Mouse (Mus musculus): Measurements from ENCODE around the gene Cyb561d2. TPM values are rescaled to one million over a fixed set of nuclear protein-coding genes. Genes with fewer than 3 reads are reported as not detected.
A peak's percentile ranks its signal among the peaks of the same experiment; 100 is the strongest.

Gene Cyb561d2
- polyA plus RNA-seq, 1 experiment from 2014 or later: 31.2 TPM

DNA sequence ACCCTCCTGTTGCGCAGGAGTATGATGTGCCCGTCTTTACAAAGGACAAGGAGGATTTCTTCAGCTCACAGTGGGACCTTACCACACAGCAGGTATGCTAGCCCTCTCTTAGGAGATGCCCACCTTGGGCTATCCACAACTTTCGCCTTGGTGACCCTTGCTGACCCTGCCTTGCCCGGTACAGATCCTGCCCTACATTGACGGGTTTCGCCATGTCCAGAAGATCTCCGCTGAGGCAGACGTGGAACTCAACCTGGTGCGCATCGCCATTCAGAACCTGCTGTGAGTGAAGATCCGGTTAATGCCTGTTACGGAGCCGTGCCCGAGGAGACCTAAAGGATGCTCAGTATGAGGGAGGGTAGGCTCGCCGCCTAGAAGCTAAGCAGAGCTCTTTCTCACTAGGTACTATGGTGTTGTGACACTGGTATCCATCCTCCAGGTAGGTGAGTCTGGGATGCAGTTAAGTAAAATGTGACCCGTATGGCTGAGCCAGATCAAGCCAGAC lies 2.3 kb upstream of the Cyb561d2 start:
- Histone ChIP-seq H3K9me3 (no peaks in the 10 kb centered on the region), H3K4me1 (replicated peaks) (peaks cover 28% of the 10 kb centered on the region), H3K27ac (no peak overlapping the region), H3K4me3 (replicated peaks) (no peak overlapping the region), H3K36me3 (peaks cover 9% of the 10 kb centered on the region; the same call in 1 of the 2 replicates), H3K4me2 (replicated peaks) (no peak overlapping the region), H3K9ac (no peak overlapping the region), H3K27me3 (replicated peaks) (no peaks in the 10 kb centered on the region)
- no peak for ATAC-seq
- 94% methylated on average over 17 of the region's 17 CpGs for WGBS

DNA sequence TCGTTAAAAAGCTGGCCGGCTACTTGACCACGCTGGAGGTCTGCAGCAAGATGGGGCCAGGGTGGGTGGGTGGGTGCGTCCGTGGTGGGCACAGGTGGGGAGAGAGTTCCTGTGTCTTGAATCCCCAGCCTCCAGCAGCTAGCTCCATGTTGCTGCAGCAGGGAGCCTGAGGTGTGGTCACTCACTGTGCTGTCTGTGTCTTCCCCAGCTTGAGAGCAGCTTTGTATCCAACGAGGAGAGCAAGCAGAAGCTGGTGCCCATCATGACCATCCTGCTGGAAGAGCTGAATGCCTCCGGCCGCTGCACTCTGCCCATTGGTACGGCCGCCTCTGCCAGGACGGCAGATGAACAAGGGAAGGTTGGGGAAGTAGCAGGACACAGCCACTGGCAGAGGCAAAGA lies 1.3 kb upstream of the Cyb561d2 start:
- Histone ChIP-seq H3K27me3 (replicated peaks) (no peaks in the 10 kb centered on the region), H3K4me1 (replicated peaks) (peaks cover 28% of the 10 kb centered on the region), H3K9me3 (no peaks in the 10 kb centered on the region), H3K4me2 (replicated peaks) (peak overlapping the region; percentile 83; the same call in 1 of the 2 replicates), H3K36me3 (peaks cover 11% of the 10 kb centered on the region; the same call in 1 of the 2 replicates), H3K4me3 (replicated peaks) (no peak overlapping the region), H3K27ac (no peak overlapping the region), H3K9ac (no peak overlapping the region)
- ATAC-seq: no peak
- WGBS: 80% methylated on average over 11 of the region's 11 CpGs

DNA sequence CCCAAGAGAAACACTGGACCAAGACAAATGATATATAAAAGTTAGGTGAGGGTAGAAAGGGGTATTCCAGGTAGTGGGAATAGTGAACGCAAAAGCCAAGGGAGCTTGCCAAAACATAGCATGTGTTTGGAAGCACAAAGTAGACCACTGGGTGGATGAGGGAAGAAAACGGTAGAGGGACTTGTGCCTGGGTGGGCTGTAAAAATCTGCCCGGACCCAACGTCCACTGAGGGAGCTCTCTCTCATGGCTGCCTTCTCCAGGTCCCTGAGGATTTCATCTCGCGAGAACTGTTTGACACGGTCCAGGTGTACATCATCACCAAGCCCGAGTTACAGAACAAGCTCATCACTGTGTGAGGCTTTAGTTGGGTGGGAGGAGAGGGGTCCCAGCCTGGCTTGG lies 728 bp upstream of the Cyb561d2 start:
- ATAC-seq: no peak
- WGBS: 44% methylated on average over 8 of the region's 8 CpGs
- no peaks in the 10 kb centered on the region for H3K9me3 ChIP-seq
- H3K27ac ChIP-seq: no peak overlapping the region
- no peak overlapping the region for H3K9ac ChIP-seq
- H3K27me3 ChIP-seq (replicated peaks): no peaks in the 10 kb centered on the region
- H3K4me1 ChIP-seq (replicated peaks): peaks cover 28% of the 10 kb centered on the region
- peak overlapping the region; percentile 83 for H3K4me2 ChIP-seq (replicated peaks)
- H3K36me3 ChIP-seq: peaks cover 16% of the 10 kb centered on the region; the same call in 1 of the 2 replicates
- H3K4me3 ChIP-seq (replicated peaks): peak overlapping the region; percentile 59

- under 1% methylated on average over 11 of the region's 11 CpGs for WGBS
- Histone ChIP-seq H3K9me3 (no peaks in the 10 kb centered on the region), H3K27ac (0 out of 2 replicates have a peak overlapping the region, but pooled peaks have one; percentile 48), H3K4me3 (replicated peaks) (peak overlapping the region; percentile 59), H3K36me3 (peaks cover 18% of the 10 kb centered on the region; the same call in 1 of the 2 replicates), H3K4me2 (replicated peaks) (peak overlapping the region; percentile 83), H3K27me3 (replicated peaks) (no peaks in the 10 kb centered on the region), H3K9ac (peak overlapping the region; percentile 61), H3K4me1 (replicated peaks) (peaks cover 28% of the 10 kb centered on the region)
- ATAC-seq: peak; percentile 27
Observed at GRCm38 (mm10) chr9:107542352-107542686, 326 bp upstream of the Cyb561d2 start.

DNA sequence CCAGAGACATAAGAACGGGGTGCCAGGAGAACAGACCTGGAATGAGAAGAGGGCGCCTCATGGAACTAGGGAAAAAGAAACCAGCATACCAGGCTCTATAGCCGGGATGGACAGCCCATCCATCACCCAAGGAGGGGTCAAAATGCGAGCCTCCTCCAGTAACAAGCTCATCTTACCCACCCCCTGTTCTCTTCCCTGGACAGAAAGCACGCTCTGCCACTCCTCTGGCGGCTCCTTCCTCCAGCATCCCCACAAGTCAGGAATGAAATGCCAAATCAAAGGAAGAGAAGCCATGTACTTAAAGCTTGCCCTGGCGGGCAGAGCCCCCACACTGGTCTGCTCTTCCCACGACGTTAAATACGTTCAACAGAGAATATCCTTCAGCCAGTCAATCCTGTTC lies 988 bp downstream of the Cyb561d2 start:
- no peak for ATAC-seq
- Histone ChIP-seq H3K4me1 (replicated peaks) (peaks cover 31% of the 10 kb centered on the region), H3K9me3 (no peaks in the 10 kb centered on the region), H3K27me3 (replicated peaks) (no peaks in the 10 kb centered on the region), H3K27ac (peak overlapping the region; percentile 13; the same call in 1 of the 2 replicates), H3K36me3 (peaks cover 18% of the 10 kb centered on the region; the same call in 1 of the 2 replicates), H3K4me3 (replicated peaks) (peak overlapping the region; percentile 59; the same call in 1 of the 2 replicates), H3K4me2 (replicated peaks) (peak overlapping the region; percentile 83), H3K9ac (no peak overlapping the region)
- WGBS: 30% methylated on average over 10 of the region's 10 CpGs

DNA sequence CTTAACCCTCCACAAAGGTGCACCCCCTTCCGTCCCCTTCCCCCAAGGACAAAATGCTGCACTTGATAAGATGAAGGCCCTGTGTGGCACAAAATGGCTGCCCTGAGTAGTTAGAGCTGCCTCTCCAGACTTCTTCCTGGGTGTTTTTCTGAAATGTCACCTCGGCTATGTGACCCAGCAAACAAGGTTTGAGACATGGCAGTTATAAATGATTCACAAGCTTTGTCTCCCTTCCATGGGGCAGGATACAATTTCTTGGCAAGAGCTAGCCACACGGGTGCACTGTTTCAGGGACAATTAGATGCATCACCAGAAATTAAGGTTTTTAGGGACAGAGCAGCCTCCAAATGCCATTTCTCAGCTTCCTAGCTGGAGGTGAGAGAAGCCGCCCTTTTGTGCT lies 1.6 kb downstream of the Cyb561d2 start:
- Histone ChIP-seq H3K4me2 (replicated peaks) (peak overlapping the region; percentile 83; the same call in 1 of the 2 replicates), H3K27ac (no peak overlapping the region), H3K4me3 (replicated peaks) (no peak overlapping the region), H3K4me1 (replicated peaks) (peaks cover 37% of the 10 kb centered on the region), H3K27me3 (replicated peaks) (no peaks in the 10 kb centered on the region), H3K9me3 (no peaks in the 10 kb centered on the region), H3K36me3 (peaks cover 18% of the 10 kb centered on the region; the same call in 1 of the 2 replicates), H3K9ac (no peak overlapping the region)
- WGBS: 73% methylated on average over 4 of the region's 4 CpGs
- ATAC-seq: no peak

- Histone ChIP-seq H3K27ac (no peak overlapping the region), H3K9ac (no peak overlapping the region), H3K9me3 (no peaks in the 10 kb centered on the region), H3K4me1 (replicated peaks) (peaks cover 37% of the 10 kb centered on the region), H3K4me3 (replicated peaks) (no peak overlapping the region), H3K36me3 (peaks cover 18% of the 10 kb centered on the region; the same call in 1 of the 2 replicates), H3K27me3 (replicated peaks) (no peaks in the 10 kb centered on the region), H3K4me2 (replicated peaks) (no peak overlapping the region)
- WGBS: 93% methylated on average over 8 of the region's 8 CpGs
- no peak for ATAC-seq
Observed at GRCm38 (mm10) chr9:107539940-107540339, 2.1 kb downstream of the Cyb561d2 start.

DNA sequence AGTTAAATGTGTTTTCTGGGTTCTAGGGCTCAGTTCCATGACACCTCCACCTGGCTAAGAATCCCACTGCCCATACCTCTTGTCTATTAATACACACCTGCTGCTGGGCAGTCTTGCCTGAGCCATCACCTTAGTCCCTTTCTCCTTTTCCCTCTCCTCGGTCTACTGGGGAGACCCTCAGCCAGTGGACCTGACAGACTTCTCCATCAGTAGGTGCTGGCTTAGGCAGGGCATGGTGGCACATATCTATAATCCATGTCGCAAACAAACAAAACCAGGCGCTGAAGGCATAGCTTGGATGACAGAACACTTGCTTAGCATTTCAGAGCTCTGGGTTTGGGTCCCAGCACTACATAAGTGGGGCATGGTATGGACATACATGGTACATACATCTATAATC lies 3.3 kb downstream of the Cyb561d2 start:
- H3K27ac ChIP-seq: no peak overlapping the region
- WGBS: 89% methylated on average over 3 of the region's 3 CpGs
- no peak overlapping the region for H3K4me2 ChIP-seq (replicated peaks)
- H3K4me1 ChIP-seq (replicated peaks): peaks cover 37% of the 10 kb centered on the region
- H3K9me3 ChIP-seq: no peaks in the 10 kb centered on the region
- no peak for ATAC-seq
- H3K27me3 ChIP-seq (replicated peaks): no peaks in the 10 kb centered on the region
- no peak overlapping the region for H3K4me3 ChIP-seq (replicated peaks)
- peaks cover 14% of the 10 kb centered on the region; the same call in 1 of the 2 replicates for H3K36me3 ChIP-seq
- no peak overlapping the region for H3K9ac ChIP-seq

DNA sequence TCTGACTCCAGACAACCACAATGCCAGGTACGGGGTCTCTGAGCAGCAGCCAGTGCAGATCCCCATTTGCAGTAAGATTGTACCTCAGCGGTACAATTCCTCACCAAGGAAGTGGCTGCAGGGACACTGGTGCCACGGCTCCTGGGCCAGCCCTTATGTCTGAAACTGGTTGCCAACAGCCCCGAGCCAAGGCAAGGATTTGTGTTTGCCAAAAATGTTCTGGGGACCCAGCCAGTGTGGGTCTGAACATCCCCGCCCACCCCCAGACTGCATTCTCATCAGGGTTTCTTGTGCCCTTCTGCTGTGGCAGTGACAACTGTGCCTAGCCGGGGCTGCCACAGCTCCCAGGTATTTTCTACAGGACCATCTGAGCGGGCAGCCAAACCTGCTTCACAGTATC lies 3.8 kb downstream of the Cyb561d2 start:
- Histone ChIP-seq H3K27ac (no peak overlapping the region), H3K27me3 (replicated peaks) (no peaks in the 10 kb centered on the region), H3K4me3 (replicated peaks) (no peak overlapping the region), H3K9me3 (no peaks in the 10 kb centered on the region), H3K4me2 (replicated peaks) (no peak overlapping the region), H3K4me1 (replicated peaks) (peaks cover 37% of the 10 kb centered on the region), H3K36me3 (peaks cover 14% of the 10 kb centered on the region; the same call in 1 of the 2 replicates), H3K9ac (no peak overlapping the region)
- whole genome bisulfite sequencing: 93% methylated on average over 7 of the region's 7 CpGs
- ATAC-seq: no peak

DNA sequence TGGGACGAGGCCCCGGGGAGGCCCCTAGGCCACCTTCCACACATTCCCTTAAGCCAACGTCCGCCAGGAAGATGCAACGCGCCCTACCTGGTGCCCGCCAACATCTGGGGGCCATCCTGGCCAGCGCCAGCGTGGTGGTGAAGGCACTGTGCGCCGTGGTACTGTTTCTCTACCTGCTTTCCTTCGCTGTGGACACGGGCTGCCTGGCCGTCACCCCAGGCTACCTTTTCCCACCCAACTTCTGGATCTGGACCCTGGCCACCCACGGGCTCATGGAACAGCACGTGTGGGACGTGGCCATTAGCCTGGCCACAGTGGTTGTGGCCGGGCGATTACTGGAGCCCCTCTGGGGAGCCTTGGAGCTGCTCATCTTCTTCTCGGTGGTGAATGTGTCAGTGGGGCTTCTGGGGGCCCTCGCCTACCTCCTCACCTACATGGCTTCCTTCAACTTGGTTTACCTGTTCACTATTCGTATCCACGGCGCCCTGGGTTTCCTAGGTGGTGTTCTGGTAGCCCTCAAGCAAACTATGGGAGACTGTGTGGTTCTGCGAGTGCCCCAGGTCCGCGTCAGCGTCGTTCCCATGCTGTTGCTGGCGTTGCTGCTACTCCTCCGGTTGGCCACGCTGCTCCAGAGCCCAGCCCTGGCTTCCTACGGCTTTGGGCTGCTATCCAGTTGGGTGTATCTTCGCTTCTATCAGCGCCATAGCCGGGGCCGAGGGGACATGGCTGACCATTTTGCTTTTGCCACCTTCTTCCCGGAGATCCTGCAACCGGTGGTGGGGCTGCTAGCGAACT lies 7.4 kb downstream of the Cyb561d2 start:
- Histone ChIP-seq H3K4me3 (replicated peaks) (peak overlapping the region; percentile 76), H3K36me3 (peaks cover 10% of the 10 kb centered on the region; the same call in 1 of the 2 replicates), H3K4me2 (replicated peaks) (peak overlapping the region; percentile 92), H3K4me1 (replicated peaks) (peaks cover 21% of the 10 kb centered on the region), H3K27me3 (replicated peaks) (no peaks in the 10 kb centered on the region), H3K27ac (peak overlapping the region; percentile 79), H3K9ac (peak overlapping the region; percentile 79), H3K9me3 (no peaks in the 10 kb centered on the region)
- under 1% methylated on average over 40 of the region's 40 CpGs for WGBS
- ATAC-seq: peak; percentile 3

DNA sequence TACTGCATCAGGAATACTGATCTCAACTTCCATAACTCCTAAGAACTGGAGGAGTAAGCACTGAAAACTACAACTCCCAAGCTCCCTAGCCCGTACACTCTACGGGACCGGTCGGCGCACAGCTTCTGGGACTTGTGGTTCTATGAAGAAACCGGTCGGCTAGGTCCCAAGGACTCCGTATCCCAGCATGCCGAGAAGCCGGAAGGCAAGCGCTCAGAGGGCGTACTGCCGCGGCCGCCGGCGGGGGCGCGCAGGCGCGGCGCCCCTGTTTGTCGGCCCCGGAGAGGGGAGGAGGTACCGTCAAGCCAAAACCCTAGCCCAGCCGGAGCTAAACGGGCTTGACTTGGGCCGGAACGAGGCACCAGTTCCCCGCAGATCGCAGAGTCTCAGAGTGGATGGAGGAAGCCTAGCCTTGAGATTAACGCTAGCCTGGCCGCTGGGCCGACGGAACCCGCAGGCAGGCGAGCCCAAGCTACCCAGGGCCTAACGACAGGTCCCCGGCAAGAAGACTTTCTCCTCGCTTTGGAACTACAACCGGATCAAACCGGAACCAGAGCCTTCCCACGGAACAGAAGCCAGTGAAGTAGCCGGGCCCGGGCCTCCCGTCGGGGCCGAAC lies 8.1 kb downstream of the Cyb561d2 start, which contains the start of gene Tmem115:
Gene Tmem115, plus strand, starts transcription at position 155 of the 617 bp plus-strand sequence.
- Histone ChIP-seq H3K36me3 (peaks cover 10% of the 10 kb centered on the region; the same call in 1 of the 2 replicates), H3K9ac (peak within 1 kb of the TSS; percentile 79), H3K27me3 (replicated peaks) (no peaks in the 10 kb centered on the region), H3K4me1 (replicated peaks) (peaks cover 21% of the 10 kb centered on the region), H3K9me3 (no peaks in the 10 kb centered on the region), H3K27ac (peak within 1 kb of the TSS; percentile 79), H3K4me2 (replicated peaks) (peak within 1 kb of the TSS; percentile 92), H3K4me3 (replicated peaks) (peak within 1 kb of the TSS; percentile 76)
- ATAC-seq: peak; percentile 98
- WGBS: under 1% methylated on average over 48 of the region's 48 CpGs
